Mouse (Mus musculus) adrenal gland, postnatal 4 days (tissue): Measurements from ENCODE around the gene Gm10491. TPM values are rescaled to one million over a fixed set of nuclear protein-coding genes. Genes with fewer than 3 reads are reported as not detected.
A peak's percentile ranks its signal among the peaks of the same experiment; 100 is the strongest.
"Not testable (repeated sequence)": the region's sequence is repeated elsewhere in the genome, so short reads cannot be mapped to it uniquely, and the experiment has no call there.

Source experiments
- DNase-seq, 2 experiments: peaks; one replicate each; pipeline ENCODE4 v3.0.0; 2021 to 2022; ENCODE audit warnings: low spot score in 2 of 2, mixed read lengths in 2 of 2
- long read RNA-seq, 2 experiments: library from polyadenylated mRNA; stranded (forward); transcript quantifications; one replicate each; pipeline ENCODE4 v2.0.0; 2021
- total RNA-seq, 2 experiments: library from RNA; stranded (reverse); gene quantifications; 2 replicates each; pipeline ENCODE4 v1.2.3; 2021

The Gm10491 gene
- total RNA-seq, result not detected
- long read RNA-seq, experiment 1, result 0 reads
- long read RNA-seq, experiment 2, partial matches to known transcripts, result 0 of 2 reads
- long read RNA-seq, experiment 2, other reads (novel, unspliced or antisense), result 2 of 2 reads

GRCm38 (mm10) chrX:7907735-7908134 lies at the start of gene Gm10491:
TSS of gene Gm10491 (minus strand) at chrX:7907835.
- no peak for DNase-seq

- DNase-seq, result no peak
Observed at GRCm38 (mm10) chrX:7950091-7950490, 42.5 kb upstream of the Gm10491 start.

- DNase-seq, result peak; percentile 53 to 79
Observed at GRCm38 (mm10) chrX:7947900-7948492, 40.4 kb upstream of the Gm10491 start.

- DNase-seq, result no peak
Observed at GRCm38 (mm10) chrX:7947108-7947899, 39.7 kb upstream of the Gm10491 start, which contains the start of gene Hdac6. TSS of gene Hdac6 (minus strand) at chrX:7947889.

- no peak for DNase-seq
Observed at GRCm38 (mm10) chrX:7945618-7946017, 38.0 kb upstream of the Gm10491 start.

GRCm38 (mm10) chrX:7937667-7938066 lies 30.0 kb upstream of the Gm10491 start:
- no peak for DNase-seq

- no peak for DNase-seq
Observed at GRCm38 (mm10) chrX:7936874-7937273, 29.2 kb upstream of the Gm10491 start.

GRCm38 (mm10) chrX:7928270-7928790 lies 20.7 kb upstream of the Gm10491 start, which contains the start of gene Eras:
TSS of gene Eras (minus strand) at chrX:7928607.
- DNase-seq, result no peak

GRCm38 (mm10) chrX:7927116-7927515 lies 19.5 kb upstream of the Gm10491 start:
- DNase-seq, result no peak

GRCm38 (mm10) chrX:7926266-7926665 lies 18.6 kb upstream of the Gm10491 start:
- no peak for DNase-seq

GRCm38 (mm10) chrX:7922032-7922431 lies 14.4 kb upstream of the Gm10491 start:
- DNase-seq, result no peak

GRCm38 (mm10) chrX:7919601-7920383 lies 12.2 kb upstream of the Gm10491 start, which contains the start of gene Pcsk1n:
TSS of gene Pcsk1n (plus strand) at chrX:7919822.
- no peak for DNase-seq

GRCm38 (mm10) chrX:7917960-7918359 lies 10.3 kb upstream of the Gm10491 start:
- not testable (repeated sequence) for DNase-seq

- DNase-seq, result not testable (repeated sequence)
Observed at GRCm38 (mm10) chrX:7915669-7916068, 8.0 kb upstream of the Gm10491 start.

GRCm38 (mm10) chrX:7910473-7910872 lies 2.8 kb upstream of the Gm10491 start:
- DNase-seq, result no peak

- not testable (repeated sequence) for DNase-seq
Observed at GRCm38 (mm10) chrX:7909242-7909641, 1.6 kb upstream of the Gm10491 start, which contains the start of gene Gm10490. TSS of gene Gm10490 (plus strand) at chrX:7909542.

- DNase-seq, result no peak
Observed at GRCm38 (mm10) chrX:7904441-7904840, 3.2 kb downstream of the Gm10491 start.

- DNase-seq, result peak; percentile 35 to 66
Observed at GRCm38 (mm10) chrX:7898880-7899874, 8.5 kb downstream of the Gm10491 start, which contains the start of the genes Pqbp1 and Timm17b. TSS of gene Pqbp1 (minus strand) at chrX:7899269. TSS of gene Timm17b (plus strand) at chrX:7899357.

- no peak for DNase-seq
Observed at GRCm38 (mm10) chrX:7898211-7898610, 9.4 kb downstream of the Gm10491 start.
